Mouse (Mus musculus): Measurements from ENCODE around the gene Chmp3.

- TF ChIP-seq CTCF (IDR thresholded peaks at IDR 0.05; ENCODE audit: low read depth) (no peak), EP300 (IDR thresholded peaks at IDR 0.05; ENCODE audit: low read depth) (no peak)
Observed at GRCm38 (mm10) chr6:71625984-71626383, 82.4 kb downstream of the Chmp3 start.

All from heart, postnatal 0 days (tissue).